Mouse (Mus musculus): ENCODE results near the gene Acacb. TPM values are rescaled to one million over a fixed set of nuclear protein-coding genes. Genes with fewer than 3 reads are reported as not detected.

Acacb gene
- polyA plus RNA-seq (2015; fragmentation: Nextera tagmentation; extraction: Ambion mirVana), result 1.6 and 2.7 TPM in 2 replicates

GRCm38 (mm10) chr5:114146028-114146888 is at the start of gene Acacb:
TSS of gene Acacb (plus strand) at chr5:114146535.

GRCm38 (mm10) chr5:114127374-114128349 is 18.7 kb upstream of the Acacb start, which contains the start of gene Alkbh2:
TSS of gene Alkbh2 (minus strand) at chr5:114128218.

DNA sequence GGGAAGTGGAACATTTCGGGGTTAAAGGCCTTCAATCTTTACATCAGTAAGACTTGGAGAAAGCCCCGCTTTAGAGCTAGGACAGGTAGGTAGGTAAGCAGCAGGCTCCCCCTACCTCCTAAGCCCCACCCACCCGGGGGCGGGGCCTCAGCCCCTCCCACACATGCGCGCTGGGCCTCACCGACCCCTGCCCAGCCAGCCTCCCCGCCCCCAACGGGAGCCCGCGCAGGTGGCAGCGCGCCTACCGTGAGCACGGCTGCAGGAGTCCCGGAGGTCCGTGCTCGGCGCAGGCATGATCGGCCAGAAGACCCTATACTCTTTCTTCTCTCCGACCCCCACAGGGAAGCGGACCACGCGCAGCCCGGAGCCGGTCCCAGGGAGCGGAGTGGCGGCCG is 16.1 kb upstream of the Acacb start, which contains the start of gene Ung:
TSS of gene Ung (plus strand) at position 176 of the 395 bp plus-strand sequence.

GRCm38 (mm10) chr5:114273693-114274402 is 127.5 kb downstream of the Acacb start, which contains the start of gene Foxn4:
TSS of gene Foxn4 (minus strand) at chr5:114273807.

GRCm38 (mm10) chr5:114288874-114289273 is 142.5 kb downstream of the Acacb start, which contains the start of gene Myo1h:
TSS of gene Myo1h (plus strand) at chr5:114289166.

Other genes starting within 250 kb of the Acacb start
- gene Coro1c, start 237.8 kb upstream of the Acacb start, polyA plus RNA-seq (2015; fragmentation: Nextera tagmentation; extraction: Ambion mirVana), result 65.4 and 71.3 TPM in 2 replicates
- 6.3 and 9.8 TPM in 2 replicates for gene Ssh1, start 152.6 kb upstream of the Acacb start, polyA plus RNA-seq (2015; fragmentation: Nextera tagmentation; extraction: Ambion mirVana)
- gene Dao, start 142.8 kb upstream of the Acacb start, polyA plus RNA-seq (2015; fragmentation: Nextera tagmentation; extraction: Ambion mirVana), result 0.14 and 0.19 TPM in 2 replicates
- 8.4 and 13.2 TPM in 2 replicates for gene Usp30, start 81.1 kb upstream of the Acacb start, polyA plus RNA-seq (2015; fragmentation: Nextera tagmentation; extraction: Ambion mirVana)
- 5.7 and 10.9 TPM in 2 replicates for gene Svop, start 55.0 kb upstream of the Acacb start, polyA plus RNA-seq (2015; fragmentation: Nextera tagmentation; extraction: Ambion mirVana)
- gene Alkbh2, start 18.3 kb upstream of the Acacb start, polyA plus RNA-seq (2015; fragmentation: Nextera tagmentation; extraction: Ambion mirVana), result 15.2 and 18.3 TPM in 2 replicates
- gene Ung, start 16.1 kb upstream of the Acacb start, polyA plus RNA-seq (2015; fragmentation: Nextera tagmentation; extraction: Ambion mirVana), result 7.8 and 15.6 TPM in 2 replicates
- not detected in 2 replicates for gene Foxn4, start 127.3 kb downstream of the Acacb start, polyA plus RNA-seq (2015; fragmentation: Nextera tagmentation; extraction: Ambion mirVana)
- gene Myo1h, start 142.6 kb downstream of the Acacb start, polyA plus RNA-seq (2015; fragmentation: Nextera tagmentation; extraction: Ambion mirVana), result 1.0 and 1.7 TPM in 2 replicates
- gene Kctd10, start 234.0 kb downstream of the Acacb start, polyA plus RNA-seq (2015; fragmentation: Nextera tagmentation; extraction: Ambion mirVana), result 72.0 and 95.4 TPM in 2 replicates
- 20.4 and 37.9 TPM in 2 replicates for gene Ube3b, start 234.1 kb downstream of the Acacb start, polyA plus RNA-seq (2015; fragmentation: Nextera tagmentation; extraction: Ambion mirVana)